11 mouse cellular contexts compared by ENCODE assay signal in genomic region chr1:135462736-135463135, GRCm38 (mm10). TPM values are rescaled to one million over a fixed set of nuclear protein-coding genes. Genes with fewer than 3 reads are reported as not detected.
DNase-seq lines count a peak whose midpoint lies in the region; ATAC-seq and TF ChIP-seq lines count a peak whose summit lies in the region.
"Had no signal": no experiment of that assay in that cellular context is flagged by ENCODE, and none has a peak within 500 bp of the region (broad histone marks: within the 10 kb centered on the region; RNA-seq: fewer than 3 reads in every experiment).

No protein-coding gene starts in this region.

- DNase-seq in heart, postnatal 10 days, result no peak
- DNase-seq in kidney, postnatal 0 days (ENCODE audit: low spot score), result no peak
- DNase-seq in kidney, adult 9 months, result no peak
- DNase-seq in brain, embryonic 14.5 days (ENCODE audit: low read depth), result peak; percentile 13
- no peak for DNase-seq in urinary bladder, postnatal 25 days (ENCODE audit: low spot score)
- DNase-seq: cerebellum, postnatal 25 days; right cerebral cortex, postnatal 14 days had no signal

- no peak overlapping the region for H3K4me3 ChIP-seq in heart, embryonic 12.5 days
- no peak overlapping the region for H3K4me3 ChIP-seq in kidney, postnatal 0 days (replicated peaks; ENCODE audit: low read depth, low read length)
- no peak overlapping the region for H3K4me3 ChIP-seq in embryonic fibroblast, embryonic 13.5 days (ENCODE audit: insufficient read depth, low read length)
- H3K4me3 ChIP-seq: hindbrain, embryonic 13.5 days; midbrain, embryonic 13.5 days had no signal

- ATAC-seq in heart, embryonic 12.5 days (ENCODE audit: insufficient number of reproducible peaks, low FRiP score), result no peak
- ATAC-seq in kidney, postnatal 0 days (replicated peaks; ENCODE audit: low FRiP score, low read depth), result no peak
- ATAC-seq: midbrain, embryonic 13.5 days had no signal

- no peak for TF ChIP-seq POLR2A in brain, embryonic 14.5 days (IDR thresholded peaks at IDR 0.05; ENCODE audit: borderline replicate concordance, extremely low read depth, insufficient read depth, insufficient read length, poor library complexity, severe bottlenecking)
- TF ChIP-seq POLR2A in embryonic fibroblast, embryonic 13.5 days (IDR thresholded peaks at IDR 0.05; ENCODE audit: low read depth, low read length), result no peak

- H3K27ac ChIP-seq in heart, embryonic 12.5 days (ENCODE audit: poor library complexity, severe bottlenecking), result 0 out of 2 replicates have a peak overlapping the region, but pooled peaks have one; percentile 8
- peak overlapping the region; percentile 33; the same call in 1 of the 2 replicates for H3K27ac ChIP-seq in kidney, postnatal 0 days
- H3K27ac ChIP-seq in embryonic fibroblast, embryonic 13.5 days (ENCODE audit: insufficient read depth, low read length), result 0 out of 2 replicates have a peak overlapping the region, but pooled peaks have one; percentile 34
- H3K27ac ChIP-seq: hindbrain, embryonic 13.5 days; midbrain, embryonic 13.5 days had no signal

- H3K9me3 ChIP-seq in heart, embryonic 12.5 days (replicated peaks), result no peaks in the 10 kb centered on the region
- H3K9me3 ChIP-seq in kidney, postnatal 0 days (replicated peaks; ENCODE audit: low read length), result no peaks in the 10 kb centered on the region
- H3K9me3 ChIP-seq: hindbrain, embryonic 13.5 days; midbrain, embryonic 13.5 days had no signal

- no peak for TF ChIP-seq CTCF in kidney, postnatal 0 days (IDR thresholded peaks at IDR 0.05; ENCODE audit: low read depth)
- no peak for TF ChIP-seq CTCF in brain, embryonic 14.5 days (IDR thresholded peaks at IDR 0.05; ENCODE audit: borderline replicate concordance, extremely low read depth, insufficient read depth, insufficient read length)
- no peak for TF ChIP-seq CTCF in embryonic fibroblast, embryonic 13.5 days (IDR thresholded peaks at IDR 0.05; ENCODE audit: borderline replicate concordance, insufficient read depth, low read length)

- no peaks in the 10 kb centered on the region for H3K27me3 ChIP-seq in heart, embryonic 12.5 days (replicated peaks)
- no peaks in the 10 kb centered on the region for H3K27me3 ChIP-seq in kidney, postnatal 0 days (ENCODE audit: insufficient read depth, low read length)
- H3K27me3 ChIP-seq: hindbrain, embryonic 13.5 days; midbrain, embryonic 13.5 days had no signal

- H3K36me3 ChIP-seq in heart, embryonic 12.5 days, result peaks cover 96% of the 10 kb centered on the region
- peaks cover 27% of the 10 kb centered on the region for H3K36me3 ChIP-seq in kidney, postnatal 0 days (ENCODE audit: insufficient read depth, low read length)

- H3K4me1 ChIP-seq in heart, embryonic 12.5 days (replicated peaks), result peaks cover 11% of the 10 kb centered on the region
- H3K4me1 ChIP-seq in kidney, postnatal 0 days (replicated peaks; ENCODE audit: insufficient read depth, low read length), result no peaks in the 10 kb centered on the region
- H3K4me1 ChIP-seq in embryonic fibroblast, embryonic 13.5 days (ENCODE audit: control insufficient read depth, insufficient read depth, low read length), result peaks cover 10% of the 10 kb centered on the region; the same call in 1 of the 2 replicates
- H3K4me1 ChIP-seq: hindbrain, embryonic 13.5 days; midbrain, embryonic 13.5 days had no signal

- WGBS in heart, embryonic 12.5 days, result 71% methylated on average over 8 of the region's 8 CpGs
- 58% methylated on average over 8 of the region's 8 CpGs for WGBS in kidney, postnatal 0 days

- intact Hi-C loops in heart, postnatal 10 days (cut with DNase I), result no loop called here

- H3K9ac ChIP-seq in heart, embryonic 12.5 days, result no peak overlapping the region
- H3K9ac ChIP-seq in kidney, postnatal 0 days (ENCODE audit: low read depth, low read length), result no peak overlapping the region
- H3K9ac ChIP-seq: hindbrain, embryonic 13.5 days; midbrain, embryonic 13.5 days had no signal

- no peak overlapping the region for H3K4me2 ChIP-seq in heart, embryonic 12.5 days
- no peak overlapping the region for H3K4me2 ChIP-seq in kidney, postnatal 0 days (ENCODE audit: low read length)
- H3K4me2 ChIP-seq: hindbrain, embryonic 13.5 days; midbrain, embryonic 13.5 days had no signal

RNA-seq across cellular contexts. Expression of gene Ipo9, which starts 32.4 kb away (rescaled TPM):
- 106 and 107 TPM in 2 replicates for polyA plus RNA-seq in heart, embryonic 12.5 days (2016; fragmentation: Nextera tagmentation; extraction: Ambion mirVana)
- 10 to 100 TPM; 71.1 to 71.3 TPM for total RNA-seq in heart, postnatal 10 days (2021)
- 53.1 and 65.4 TPM in 2 replicates for polyA plus RNA-seq in kidney, postnatal 0 days (2015; fragmentation: Nextera tagmentation; extraction: Ambion mirVana)
- 185 and 217 TPM in 2 replicates for polyA plus RNA-seq in brain, embryonic 14.5 days (2012; rRNA removed)
- 174 and 187 TPM in 2 replicates for polyA plus RNA-seq in embryonic fibroblast, embryonic 13.5 days (2011; ENCODE audit: insufficient read length, low read depth, missing spikeins)
